Mouse (Mus musculus): Measurements from ENCODE around the gene Dcst1. TPM values are rescaled to one million over a fixed set of nuclear protein-coding genes. Genes with fewer than 3 reads are reported as not detected.

The Dcst1 gene
- polyA plus RNA-seq, 2 experiments, result 0.11 to 0.18 TPM

DNA sequence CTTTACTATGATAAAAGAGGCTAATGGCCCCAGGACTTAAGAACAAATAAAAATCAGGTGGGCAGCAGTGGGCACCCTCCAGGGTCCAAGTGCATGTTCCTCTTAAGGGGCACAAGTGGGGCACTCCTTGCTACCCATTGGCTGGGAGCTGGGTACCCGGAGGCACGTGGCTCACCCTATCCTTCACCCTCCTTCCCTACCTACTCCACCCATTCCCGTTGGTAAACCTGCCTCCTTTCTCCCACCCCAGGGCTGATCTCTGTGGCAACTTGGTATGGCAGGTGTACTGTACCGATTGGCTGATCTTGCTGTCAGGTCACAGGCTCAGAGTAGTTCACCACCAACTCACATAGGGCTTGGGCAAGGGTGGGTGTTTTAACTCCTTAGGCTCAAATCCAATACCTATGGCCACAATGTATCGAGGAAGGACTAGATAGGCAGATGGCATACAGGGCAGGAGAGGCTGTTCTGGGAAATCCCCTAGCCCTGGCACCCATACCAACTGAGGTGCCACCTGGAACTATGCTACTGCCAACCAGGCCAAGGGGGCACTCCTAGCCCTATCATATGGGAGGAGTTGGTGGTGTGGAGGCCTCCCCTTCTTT lies 18.7 kb upstream of the Dcst1 start:
- Histone ChIP-seq H3K9me3 (ENCODE audit: control insufficient read depth, low read length) (no peaks in the 10 kb centered on the region), H3K4me1 (ENCODE audit: control insufficient read depth, insufficient read depth, low read length) (peaks cover 12% of the 10 kb centered on the region), H3K4me2 (replicated peaks; ENCODE audit: low read depth, low read length, severe bottlenecking) (no peak overlapping the region), H3K27me3 (ENCODE audit: control insufficient read depth, insufficient read depth, low read length) (no peaks in the 10 kb centered on the region), H3K4me3 (replicated peaks; ENCODE audit: low read length) (no peak overlapping the region), H3K9ac (ENCODE audit: low read depth, low read length, severe bottlenecking) (no peak overlapping the region), H3K27ac (replicated peaks; ENCODE audit: low read depth, low read length) (no peak overlapping the region), H3K36me3 (ENCODE audit: control insufficient read depth, insufficient read depth, low read length) (no peaks in the 10 kb centered on the region)
- 87% methylated on average over 5 of the region's 5 CpGs for WGBS
- ATAC-seq (ENCODE audit: low FRiP score, low read depth) (no peak), DNase-seq (ENCODE audit: low spot score) (no peak)
- TF ChIP-seq POLR2A (IDR thresholded peaks at IDR 0.05; ENCODE audit: borderline replicate concordance, extremely low read depth, insufficient read depth, insufficient read length), result no peak

DNA sequence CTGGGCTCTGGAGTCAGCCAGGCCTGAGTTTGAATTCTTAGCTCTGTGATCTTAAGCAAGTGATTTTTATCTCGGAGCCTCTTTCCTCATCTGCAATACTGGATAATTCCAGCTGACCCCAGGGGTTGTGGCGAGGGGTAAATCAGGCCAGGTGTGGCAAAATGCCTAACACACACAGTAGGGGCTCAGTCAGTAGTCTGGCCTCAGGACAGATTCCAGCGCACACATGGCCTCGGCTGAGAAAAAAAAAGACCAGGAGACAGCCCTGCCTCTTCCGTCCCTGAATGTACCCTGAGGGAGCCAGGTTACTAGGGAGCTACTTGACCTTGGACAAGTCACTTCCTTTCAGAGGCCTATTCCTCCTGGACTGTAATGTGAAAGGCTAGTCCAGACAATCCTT lies 17.9 kb upstream of the Dcst1 start:
- H3K9me3 ChIP-seq (ENCODE audit: control insufficient read depth, low read length), result no peaks in the 10 kb centered on the region
- H3K36me3 ChIP-seq (ENCODE audit: control insufficient read depth, insufficient read depth, low read length), result no peaks in the 10 kb centered on the region
- H3K4me2 ChIP-seq (replicated peaks; ENCODE audit: low read depth, low read length, severe bottlenecking), result no peak overlapping the region
- no peak overlapping the region for H3K27ac ChIP-seq (replicated peaks; ENCODE audit: low read depth, low read length)
- peaks cover 17% of the 10 kb centered on the region for H3K4me1 ChIP-seq (ENCODE audit: control insufficient read depth, insufficient read depth, low read length)
- ATAC-seq (ENCODE audit: low FRiP score, low read depth), result no peak
- H3K9ac ChIP-seq (ENCODE audit: low read depth, low read length, severe bottlenecking), result no peak overlapping the region
- no peaks in the 10 kb centered on the region for H3K27me3 ChIP-seq (ENCODE audit: control insufficient read depth, insufficient read depth, low read length)
- no peak overlapping the region for H3K4me3 ChIP-seq (replicated peaks; ENCODE audit: low read length)
- DNase-seq (ENCODE audit: low spot score), result no peak
- WGBS, result 85% methylated on average over 5 of the region's 5 CpGs
- TF ChIP-seq POLR2A (IDR thresholded peaks at IDR 0.05; ENCODE audit: borderline replicate concordance, extremely low read depth, insufficient read depth, insufficient read length), result no peak

DNA sequence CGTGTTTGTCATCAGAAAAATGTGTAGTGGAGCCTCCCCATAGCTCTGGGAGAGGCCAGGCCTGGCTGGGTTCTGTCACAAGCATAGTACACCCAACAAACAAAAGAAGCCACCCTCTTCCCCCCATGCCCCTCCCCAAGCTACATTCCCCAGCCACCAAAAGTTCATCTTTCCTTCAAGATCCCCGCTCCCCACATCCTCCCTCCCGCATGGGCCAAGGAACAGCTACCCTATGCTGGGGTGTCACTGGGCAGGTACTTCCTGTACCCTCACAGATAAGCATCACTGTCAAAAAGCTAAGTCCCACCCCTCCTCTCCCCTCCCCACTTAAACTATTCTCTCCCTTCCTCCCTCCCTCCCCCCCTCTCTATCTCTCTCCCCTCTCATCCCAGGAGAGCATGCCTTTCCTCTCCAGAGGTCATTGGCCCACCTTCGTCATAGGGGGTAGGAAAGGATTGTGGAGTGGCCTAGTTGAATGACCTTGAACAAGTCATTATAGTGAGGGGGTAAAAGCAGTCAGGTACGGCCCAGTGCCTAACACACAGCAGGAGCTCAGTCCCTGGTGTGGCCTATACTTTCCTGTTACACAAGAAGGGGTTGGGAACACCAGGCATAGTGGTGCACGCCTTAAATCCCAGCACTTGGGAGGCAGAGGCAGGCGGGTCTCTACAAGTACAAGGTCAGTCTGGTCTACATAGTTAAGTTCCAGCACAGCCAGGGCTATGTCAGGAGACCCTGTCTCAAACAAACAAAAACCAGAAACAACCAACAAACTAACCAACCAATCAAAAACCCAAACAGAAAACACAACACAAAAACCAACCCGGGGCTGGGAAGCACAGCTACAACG lies 17.2 kb upstream of the Dcst1 start:
- H3K27me3 ChIP-seq (ENCODE audit: control insufficient read depth, insufficient read depth, low read length), result no peaks in the 10 kb centered on the region
- 86% methylated on average over 9 of the region's 9 CpGs for WGBS
- no peak overlapping the region for H3K4me3 ChIP-seq (replicated peaks; ENCODE audit: low read length)
- TF ChIP-seq POLR2A (IDR thresholded peaks at IDR 0.05; ENCODE audit: borderline replicate concordance, extremely low read depth, insufficient read depth, insufficient read length), result no peak
- no peak for ATAC-seq (ENCODE audit: low FRiP score, low read depth)
- no peaks in the 10 kb centered on the region for H3K9me3 ChIP-seq (ENCODE audit: control insufficient read depth, low read length)
- no peak overlapping the region for H3K4me2 ChIP-seq (replicated peaks; ENCODE audit: low read depth, low read length, severe bottlenecking)
- no peak overlapping the region for H3K9ac ChIP-seq (ENCODE audit: low read depth, low read length, severe bottlenecking)
- DNase-seq (ENCODE audit: low spot score), result no peak
- no peaks in the 10 kb centered on the region for H3K36me3 ChIP-seq (ENCODE audit: control insufficient read depth, insufficient read depth, low read length)
- peaks cover 19% of the 10 kb centered on the region for H3K4me1 ChIP-seq (ENCODE audit: control insufficient read depth, insufficient read depth, low read length)
- no peak overlapping the region for H3K27ac ChIP-seq (replicated peaks; ENCODE audit: low read depth, low read length)

DNA sequence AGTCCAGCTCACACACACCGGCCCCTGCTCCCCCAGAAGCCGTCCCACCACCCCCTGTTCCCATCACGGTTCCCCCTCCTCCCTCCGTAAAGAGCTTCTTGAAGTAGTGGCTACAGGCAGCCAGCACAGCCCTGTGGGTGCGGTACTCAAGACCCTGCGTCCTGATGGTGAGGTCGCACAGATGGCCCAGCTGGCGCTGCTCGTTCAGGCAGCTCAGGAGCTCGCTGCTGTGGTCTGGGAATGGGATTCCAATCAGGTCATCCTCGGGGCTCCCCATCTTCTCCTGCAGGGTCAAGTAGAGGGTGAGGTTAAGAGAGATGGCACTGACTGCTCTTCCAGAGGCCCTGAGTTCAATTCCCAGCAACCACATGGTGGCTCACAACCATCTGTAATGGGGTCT lies 16.2 kb upstream of the Dcst1 start:
- H3K4me1 ChIP-seq (ENCODE audit: control insufficient read depth, insufficient read depth, low read length), result peaks cover 19% of the 10 kb centered on the region
- no peak overlapping the region for H3K4me2 ChIP-seq (replicated peaks; ENCODE audit: low read depth, low read length, severe bottlenecking)
- no peaks in the 10 kb centered on the region for H3K9me3 ChIP-seq (ENCODE audit: control insufficient read depth, low read length)
- H3K36me3 ChIP-seq (ENCODE audit: control insufficient read depth, insufficient read depth, low read length), result no peaks in the 10 kb centered on the region
- no peaks in the 10 kb centered on the region for H3K27me3 ChIP-seq (ENCODE audit: control insufficient read depth, insufficient read depth, low read length)
- no peak for DNase-seq (ENCODE audit: low spot score)
- TF ChIP-seq POLR2A (IDR thresholded peaks at IDR 0.05; ENCODE audit: borderline replicate concordance, extremely low read depth, insufficient read depth, insufficient read length), result no peak
- H3K4me3 ChIP-seq (replicated peaks; ENCODE audit: low read length), result no peak overlapping the region
- no peak for ATAC-seq (ENCODE audit: low FRiP score, low read depth)
- WGBS, result 79% methylated on average over 11 of the region's 11 CpGs
- no peak overlapping the region for H3K27ac ChIP-seq (replicated peaks; ENCODE audit: low read depth, low read length)
- no peak overlapping the region for H3K9ac ChIP-seq (ENCODE audit: low read depth, low read length, severe bottlenecking)

GRCm38 (mm10) chr3:89380711-89381110 lies 15.7 kb upstream of the Dcst1 start:
- Histone ChIP-seq H3K4me3 (replicated peaks; ENCODE audit: low read length) (no peak overlapping the region), H3K4me2 (replicated peaks; ENCODE audit: low read depth, low read length, severe bottlenecking) (no peak overlapping the region), H3K36me3 (ENCODE audit: control insufficient read depth, insufficient read depth, low read length) (no peaks in the 10 kb centered on the region), H3K9ac (ENCODE audit: low read depth, low read length, severe bottlenecking) (no peak overlapping the region), H3K27me3 (ENCODE audit: control insufficient read depth, insufficient read depth, low read length) (no peaks in the 10 kb centered on the region), H3K4me1 (ENCODE audit: control insufficient read depth, insufficient read depth, low read length) (peaks cover 19% of the 10 kb centered on the region), H3K9me3 (ENCODE audit: control insufficient read depth, low read length) (no peaks in the 10 kb centered on the region), H3K27ac (replicated peaks; ENCODE audit: low read depth, low read length) (no peak overlapping the region)
- no peak for DNase-seq (ENCODE audit: low spot score)
- 94% methylated on average over 18 of the region's 18 CpGs for WGBS
- ATAC-seq (ENCODE audit: low FRiP score, low read depth), result no peak
- no peak for TF ChIP-seq POLR2A (IDR thresholded peaks at IDR 0.05; ENCODE audit: borderline replicate concordance, extremely low read depth, insufficient read depth, insufficient read length)

Data from limb, embryonic 14.5 days (tissue).